Mouse (Mus musculus) left cerebral cortex, adult 2 months (tissue): ENCODE measurements at regions not wholly inside any gene's neighbourhood (a gene's known extent, or its start where the extent isn't known, plus 50 kb on each side); places are given as distances from the start of the nearest gene placed in this dataset.
"Not testable (repeated sequence)": the region's sequence is repeated elsewhere in the genome, so short reads cannot be mapped to it uniquely, and the experiment has no call there.

Experiments
- DNase-seq, 2 experiments: peaks; one replicate each; pipeline ENCODE4 v3.0.0; 2021 to 2022; ENCODE audit warnings: low spot score in 2 of 2, mixed read lengths in 1 of 2; ENCODE audit errors: extremely low spot score in 1 of 2
- H3K27ac ChIP-seq: fragments of 200-600 bp; 2 replicates; pipeline ENCODE4 v1.8.1; 2022
- H3K4me3 ChIP-seq: fragments of 200-600 bp; 2 replicates; pipeline ENCODE4 v1.8.1; 2022
- CTCF ChIP-seq: fragments of 200-600 bp; IDR thresholded peaks from 2 replicates; pipeline ENCODE4 v1.8.1; 2022; ENCODE audit warnings: antibody characterized with exemption, mild to moderate bottlenecking, moderate library complexity
- intact Hi-C: fragments of 180-260 bp; cut with DNase I; formaldehyde crosslinking; loops from one replicate; pipeline ENCODE4 v1.15.1; 2025

GRCm38 (mm10) chr8:118209301-118209700 is 74.2 kb upstream of the Cdh13 start:
- H3K4me3 ChIP-seq, DNase-seq, intact Hi-C loops, H3K27ac ChIP-seq: not testable (repeated sequence)

- Histone ChIP-seq H3K4me3 (no peak overlapping the region), H3K27ac (no peak overlapping the region)
- intact Hi-C loops = loop anchor here (2.0 kb wide), 1 partner anchor 80 kb away; no protein-coding TSS in a partner anchor
- TF ChIP-seq CTCF = no peak
- no peak for DNase-seq
These were observed 92.7 kb upstream of the Cdh13 start for GRCm38 (mm10) chr8:118190866-118191265.

DNA sequence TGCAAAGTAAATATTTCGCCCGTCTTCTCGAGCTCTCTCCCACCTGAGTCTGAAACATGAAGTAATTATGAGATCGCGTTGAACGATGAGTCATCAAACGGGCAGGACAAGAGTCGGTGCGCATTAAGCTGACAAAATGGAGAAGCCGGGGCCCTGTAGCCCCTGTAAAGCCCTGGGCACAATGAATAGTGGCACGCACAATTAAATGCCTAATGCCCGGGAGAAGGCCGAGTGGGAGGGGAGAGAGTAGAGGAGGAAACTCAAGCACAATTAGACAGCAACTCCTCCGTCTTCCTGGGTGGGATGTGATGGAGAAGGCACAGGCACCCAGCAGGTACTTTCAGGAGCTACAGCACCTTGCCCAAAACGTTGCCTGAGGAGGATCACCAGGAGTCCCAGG is 94.3 kb upstream of the Cdh13 start:
- Histone ChIP-seq H3K27ac (no peak overlapping the region), H3K4me3 (no peak overlapping the region)
- TF ChIP-seq CTCF = no peak
- DNase-seq = no peak
- intact Hi-C loops = loop anchor here (10.0 kb wide), 1 partner anchor 666 kb away; no protein-coding TSS in a partner anchor

GRCm38 (mm10) chr8:118169001-118169413 is 114.5 kb upstream of the Cdh13 start:
- Histone ChIP-seq H3K27ac (no peak overlapping the region), H3K4me3 (no peak overlapping the region)
- peak in 1 of 2 experiments; percentile 15 for DNase-seq
- peak; percentile 46 for TF ChIP-seq CTCF
- intact Hi-C loops = loop anchor here (5.0 to 10.0 kb wide), 2 partner anchors 142 to 234 kb away; no protein-coding TSS in a partner anchor

DNA sequence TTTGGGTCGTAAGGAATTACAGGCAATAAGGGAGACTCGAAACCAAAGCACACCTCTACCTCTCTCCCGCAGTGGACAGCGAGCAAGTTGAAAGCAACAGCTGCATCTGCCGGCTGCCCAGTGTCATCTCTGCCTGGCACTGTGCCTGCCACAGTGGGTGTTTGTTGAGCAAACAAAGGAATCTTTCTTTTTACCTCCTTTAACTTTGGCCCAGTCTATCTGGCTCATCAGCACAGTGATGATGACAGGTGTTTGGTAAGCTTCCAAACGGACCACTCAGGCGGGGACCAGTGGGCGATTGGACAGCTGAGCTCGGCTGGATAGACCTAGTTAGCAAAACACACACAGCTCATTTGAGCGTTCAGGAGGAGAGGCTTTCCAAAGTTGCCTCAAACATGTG is 121.4 kb upstream of the Cdh13 start:
- TF ChIP-seq CTCF = no peak
- H3K4me3 ChIP-seq = no peak overlapping the region
- no peak overlapping the region for H3K27ac ChIP-seq
- DNase-seq = peak; percentile 40 to 46
- intact Hi-C loops = loop anchor here (10.0 kb wide), 1 partner anchor 227 kb away; no protein-coding TSS in a partner anchor

DNA sequence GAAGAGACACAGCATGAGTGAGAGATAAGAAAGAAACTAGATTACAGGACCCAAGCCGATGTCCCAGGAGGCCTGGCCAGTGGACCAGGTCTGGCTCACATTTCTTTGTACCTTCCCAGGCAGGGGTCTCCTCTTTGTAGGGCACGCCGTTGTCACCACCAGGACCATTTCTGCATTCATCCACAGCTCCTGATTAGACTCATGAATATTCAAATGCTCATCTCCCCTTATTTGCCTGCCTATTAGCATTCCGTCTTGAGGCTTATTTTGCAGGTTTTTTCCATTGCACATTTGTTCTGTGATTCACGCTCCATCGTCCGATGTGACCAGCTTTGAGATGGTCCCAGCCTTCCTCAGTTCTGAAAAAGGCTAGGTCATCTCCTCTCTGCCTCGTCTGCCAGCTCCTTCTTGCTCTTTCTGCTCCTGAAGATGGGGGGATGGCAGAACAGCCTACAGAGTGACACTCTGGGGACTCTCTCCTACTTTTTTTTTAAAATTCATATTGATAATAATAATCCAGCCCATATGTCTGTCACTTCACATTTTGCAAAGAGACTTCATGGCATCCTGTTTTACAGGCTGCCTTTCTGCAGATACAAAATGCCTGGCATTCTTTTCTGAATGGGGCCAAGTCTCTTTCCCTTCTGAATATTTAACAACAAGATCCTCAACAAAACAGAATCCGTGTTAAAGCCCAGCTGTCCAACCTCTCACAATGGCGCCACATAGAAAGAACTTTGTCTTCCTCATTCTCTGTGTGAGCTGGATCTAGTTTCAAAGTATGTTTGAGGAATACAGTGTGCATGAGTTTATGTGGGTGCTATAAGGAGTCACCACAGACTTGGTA is 136.0 kb upstream of the Cdh13 start:
- no peak for DNase-seq
- Histone ChIP-seq H3K27ac (no peak overlapping the region), H3K4me3 (no peak overlapping the region)
- intact Hi-C loops = no loop called here
- TF ChIP-seq CTCF = no peak

DNA sequence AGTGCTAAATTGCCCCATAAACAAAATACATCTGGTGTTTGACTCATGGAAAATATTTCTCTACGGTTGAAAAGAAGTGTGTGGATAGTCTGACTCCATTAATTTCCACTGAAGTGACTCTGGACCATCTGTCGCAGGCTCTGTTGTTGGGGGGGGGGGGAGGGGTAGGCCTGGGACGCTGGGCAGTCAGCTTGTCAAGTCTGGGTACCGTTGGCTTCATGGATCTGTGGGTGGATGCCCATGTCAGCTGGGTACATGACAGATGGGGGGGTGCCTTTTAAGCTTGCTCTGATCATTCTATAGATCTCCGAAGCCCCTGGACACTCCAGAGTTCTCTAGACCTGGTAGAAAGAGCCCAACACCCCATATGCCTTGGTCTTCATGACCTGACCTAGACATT is 139.0 kb upstream of the Cdh13 start:
- no peak for TF ChIP-seq CTCF
- H3K27ac ChIP-seq = no peak overlapping the region
- H3K4me3 ChIP-seq = no peak overlapping the region
- intact Hi-C loops = no loop called here
- DNase-seq = no peak

DNA sequence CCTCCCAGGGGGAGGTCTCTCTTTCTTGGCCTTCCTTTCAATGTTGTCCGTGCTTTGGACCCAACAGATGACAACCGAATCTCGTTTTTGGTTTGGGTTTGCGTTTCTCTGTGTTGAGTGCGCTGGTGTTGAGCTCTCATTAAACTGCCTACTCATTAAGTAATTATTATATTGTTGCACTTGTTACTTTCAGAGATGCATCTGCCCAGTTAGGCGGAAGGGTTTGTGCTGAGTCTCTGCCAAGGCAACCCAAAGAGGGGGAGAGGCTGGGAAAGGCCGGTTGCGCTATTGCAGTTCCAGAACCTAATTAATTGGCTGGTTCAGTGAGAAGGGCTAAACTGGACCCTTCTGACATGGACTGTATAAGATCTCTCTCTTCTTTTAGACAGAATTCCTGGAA is 141.2 kb upstream of the Cdh13 start:
- intact Hi-C loops = no loop called here

DNA sequence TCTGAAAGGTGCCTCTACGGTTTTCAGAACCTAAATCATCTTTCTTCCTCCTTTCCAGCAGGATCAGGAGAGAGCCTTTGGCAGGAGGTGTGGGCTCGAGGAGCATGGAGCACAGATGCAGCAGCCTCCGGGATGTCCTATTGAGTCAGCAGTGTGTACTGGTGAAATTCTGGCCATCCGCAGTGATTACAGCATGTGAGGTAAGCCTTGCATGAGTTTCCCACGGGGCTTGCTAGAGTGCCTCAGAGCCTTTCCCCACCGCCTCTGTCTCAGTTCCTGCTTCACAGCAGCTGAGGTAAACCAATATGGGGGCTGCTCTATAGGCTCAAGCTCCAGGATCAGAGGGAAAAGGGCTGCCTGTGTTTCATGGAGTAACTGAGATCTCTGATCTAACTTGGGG is 143.6 kb upstream of the Cdh13 start:
- TF ChIP-seq CTCF = no peak
- no peak for DNase-seq
- intact Hi-C loops = no loop called here
- Histone ChIP-seq H3K27ac (no peak overlapping the region), H3K4me3 (no peak overlapping the region)

More for the DNA sequence above, 141.2 kb upstream of the Cdh13 start:
- Histone ChIP-seq H3K4me3 (no peak overlapping the region), H3K27ac (no peak overlapping the region)
- TF ChIP-seq CTCF = no peak
- DNase-seq = no peak

- TF ChIP-seq CTCF = no peak
- DNase-seq = no peak
- intact Hi-C loops = no loop called here
- Histone ChIP-seq H3K4me3 (no peak overlapping the region), H3K27ac (no peak overlapping the region)
These were observed 145.7 kb upstream of the Cdh13 start for GRCm38 (mm10) chr8:118137846-118138245.

DNA sequence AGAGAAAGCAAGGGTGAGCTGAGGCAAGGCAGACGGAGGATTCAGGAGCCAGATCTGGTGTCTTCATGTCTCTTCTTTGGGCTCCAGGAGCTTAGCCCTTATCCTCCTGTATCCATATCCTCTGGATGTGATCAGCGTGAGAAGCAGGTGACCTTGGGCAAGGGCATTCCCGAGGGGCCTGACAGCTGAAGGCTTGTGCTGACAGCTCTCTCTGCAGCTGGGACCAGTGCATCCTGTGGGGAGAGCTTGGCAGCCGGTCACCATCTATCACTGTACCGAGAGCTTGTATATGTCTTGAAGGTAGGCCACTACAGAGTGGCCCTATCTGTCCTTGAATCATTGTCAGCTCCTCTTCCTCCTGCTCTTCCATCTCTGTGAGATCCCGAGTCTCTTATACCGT is 158.5 kb upstream of the Cdh13 start:
- Histone ChIP-seq H3K27ac (no peak overlapping the region), H3K4me3 (no peak overlapping the region)
- intact Hi-C loops = no loop called here
- TF ChIP-seq CTCF = no peak
- DNase-seq = no peak

DNA sequence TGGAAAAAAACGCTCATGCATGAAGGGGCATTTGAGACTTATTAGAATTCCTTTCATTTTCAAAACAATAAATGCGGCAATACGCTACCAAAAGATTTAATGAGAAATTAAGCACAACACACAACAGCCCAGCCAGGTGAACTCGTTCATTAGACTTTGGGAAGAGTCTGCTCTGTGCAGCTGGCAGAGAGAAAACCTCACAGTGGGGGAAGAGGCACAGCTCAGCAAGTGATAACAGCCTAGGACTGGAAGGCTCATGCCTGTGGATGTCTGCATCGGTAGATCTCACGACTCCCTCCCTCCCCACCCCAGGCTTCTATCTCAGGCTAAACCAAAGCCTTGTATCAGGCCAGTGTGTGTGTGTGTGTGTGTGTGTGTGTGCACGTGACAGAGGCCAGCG is 169.3 kb upstream of the Cdh13 start:
- Histone ChIP-seq H3K27ac (no peak overlapping the region), H3K4me3 (0 out of 2 replicates have a peak overlapping the region, but pooled peaks have one; percentile 2)
- no peak for DNase-seq
- intact Hi-C loops = no loop called here
- no peak for TF ChIP-seq CTCF

GRCm38 (mm10) chr8:118104464-118105050 is 179.0 kb upstream of the Cdh13 start:
- no peak overlapping the region for H3K27ac ChIP-seq
- peak in 1 of 2 experiments; percentile 28 for DNase-seq
- no peak overlapping the region for H3K4me3 ChIP-seq
- no peak for TF ChIP-seq CTCF
- intact Hi-C loops = no loop called here
